Mouse (Mus musculus) cortical plate, adult 2 months (tissue): Measurements from ENCODE around the gene 1700061G19Rik.

Experiments
- CTCF ChIP-seq: fragments of 200-500 bp; IDR thresholded peaks from 2 replicates; pipeline ENCODE4 v1.5.1; 2011; ENCODE audit warnings: mild to moderate bottlenecking, control low read depth, low read length; ENCODE audit not compliant: insufficient read depth; ENCODE audit errors: extremely low read depth
- POLR2A ChIP-seq: fragments of 200-500 bp; IDR thresholded peaks from 2 replicates; pipeline ENCODE4 v1.6.1; 2011; ENCODE audit warnings: mild to moderate bottlenecking, low read length, control low read depth; ENCODE audit not compliant: insufficient read depth; ENCODE audit errors: extremely low read depth

DNA sequence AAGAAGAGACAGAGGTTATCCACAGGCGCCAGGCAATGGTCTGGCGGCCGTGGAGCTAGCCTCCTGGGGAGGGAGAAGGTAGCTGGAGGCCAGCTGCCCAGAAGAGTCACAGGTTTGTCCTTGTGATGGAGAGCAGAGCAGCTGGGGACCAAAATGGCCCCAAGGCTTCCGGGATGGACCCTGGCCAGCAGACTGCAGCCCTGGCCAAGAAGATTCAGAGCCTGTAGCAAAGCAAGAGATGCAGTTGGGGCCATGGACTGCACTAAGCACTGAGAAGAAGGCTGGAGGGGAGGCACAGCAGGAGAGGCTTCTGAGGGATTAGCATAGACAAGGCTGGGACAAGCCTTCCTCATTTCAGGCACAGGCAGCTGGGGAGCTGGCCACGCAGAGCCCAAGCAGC lies 27.4 kb downstream of the 1700061G19Rik start:
- no peak for TF ChIP-seq POLR2A
- no peak for TF ChIP-seq CTCF
